Mouse (Mus musculus): ENCODE results near the gene Mapk11. TPM values are rescaled to one million over a fixed set of nuclear protein-coding genes. Genes with fewer than 3 reads are reported as not detected.
A peak's percentile ranks its signal among the peaks of the same experiment; 100 is the strongest.

Gene Mapk11
- polyA plus RNA-seq, 1 experiment from 2014 or later = 13.3 TPM

- ATAC-seq (ENCODE audit: insufficient read depth) = no peak
- no peak overlapping the region for H3K4me3 ChIP-seq (ENCODE audit: low read depth, low read length)
- H3K27me3 ChIP-seq (ENCODE audit: insufficient read depth, low read length) = no peaks in the 10 kb centered on the region
- no peak overlapping the region for H3K9ac ChIP-seq
- no peak for TF ChIP-seq CTCF (IDR thresholded peaks at IDR 0.05; ENCODE audit: low read depth)
- H3K27ac ChIP-seq (ENCODE audit: low read depth) = no peak overlapping the region
- no peaks in the 10 kb centered on the region for H3K9me3 ChIP-seq (ENCODE audit: low read depth, low read length)
- H3K4me1 ChIP-seq (ENCODE audit: insufficient read depth) = peaks cover 11% of the 10 kb centered on the region; the same call in 1 of the 2 replicates
- H3K4me2 ChIP-seq = no peak overlapping the region
- 0 out of 2 replicates have a peak, but pooled peaks cover 6% of the 10 kb centered on the region for H3K36me3 ChIP-seq (ENCODE audit: insufficient read depth)
- 91% methylated on average over 8 of the region's 8 CpGs for WGBS
- DNase-seq = no peak
These were observed 22.8 kb downstream of the Mapk11 start for GRCm38 (mm10) chr15:89126622-89127021.

- H3K27me3 ChIP-seq (ENCODE audit: insufficient read depth, low read length) = no peaks in the 10 kb centered on the region
- peaks cover 11% of the 10 kb centered on the region; the same call in 1 of the 2 replicates for H3K4me1 ChIP-seq (ENCODE audit: insufficient read depth)
- no peak overlapping the region for H3K4me2 ChIP-seq
- H3K9me3 ChIP-seq (ENCODE audit: low read depth, low read length) = no peaks in the 10 kb centered on the region
- DNase-seq = no peak
- H3K9ac ChIP-seq = no peak overlapping the region
- ATAC-seq (ENCODE audit: insufficient read depth) = no peak
- no peak overlapping the region for H3K4me3 ChIP-seq (ENCODE audit: low read depth, low read length)
- no peak overlapping the region for H3K27ac ChIP-seq (ENCODE audit: low read depth)
- TF ChIP-seq CTCF (IDR thresholded peaks at IDR 0.05; ENCODE audit: low read depth) = no peak
- 0 out of 2 replicates have a peak, but pooled peaks cover 10% of the 10 kb centered on the region for H3K36me3 ChIP-seq (ENCODE audit: insufficient read depth)
- WGBS = 93% methylated on average over 9 of the region's 9 CpGs
These were observed 24.1 kb downstream of the Mapk11 start for GRCm38 (mm10) chr15:89125351-89125750.

- H3K4me1 ChIP-seq (ENCODE audit: insufficient read depth) = peaks cover 11% of the 10 kb centered on the region; the same call in 1 of the 2 replicates
These were observed 25.1 kb downstream of the Mapk11 start for GRCm38 (mm10) chr15:89124312-89124711.

GRCm38 (mm10) chr15:89123595-89123994 is 25.8 kb downstream of the Mapk11 start:
- peak overlapping the region; percentile 63 for H3K27ac ChIP-seq (ENCODE audit: low read depth)
- ATAC-seq (ENCODE audit: insufficient read depth) = peak; percentile 23; the same call in 1 of the 2 replicates
- H3K4me2 ChIP-seq = peak overlapping the region; percentile 82
- H3K9ac ChIP-seq = peak overlapping the region; percentile 72
- TF ChIP-seq CTCF (IDR thresholded peaks at IDR 0.05; ENCODE audit: low read depth) = peak; percentile 53
- no peaks in the 10 kb centered on the region for H3K27me3 ChIP-seq (ENCODE audit: insufficient read depth, low read length)
- peaks cover 22% of the 10 kb centered on the region for H3K36me3 ChIP-seq (ENCODE audit: insufficient read depth)
- peaks cover 11% of the 10 kb centered on the region; the same call in 1 of the 2 replicates for H3K4me1 ChIP-seq (ENCODE audit: insufficient read depth)
- peak; percentile 58 for DNase-seq
- H3K9me3 ChIP-seq (ENCODE audit: low read depth, low read length) = no peaks in the 10 kb centered on the region
- WGBS = 28% methylated on average over 11 of the region's 11 CpGs
- H3K4me3 ChIP-seq (ENCODE audit: low read depth, low read length) = peak overlapping the region; percentile 85

More at GRCm38 (mm10) chr15:89124312-89124711, 25.1 kb downstream of the Mapk11 start:
- Histone ChIP-seq H3K27me3 (ENCODE audit: insufficient read depth, low read length) (no peaks in the 10 kb centered on the region), H3K9ac (no peak overlapping the region), H3K4me3 (ENCODE audit: low read depth, low read length) (no peak overlapping the region), H3K27ac (ENCODE audit: low read depth) (no peak overlapping the region), H3K9me3 (ENCODE audit: low read depth, low read length) (no peaks in the 10 kb centered on the region), H3K4me2 (no peak overlapping the region; the same call in 1 of the 2 replicates), H3K36me3 (ENCODE audit: insufficient read depth) (peaks cover 17% of the 10 kb centered on the region; the same call in 1 of the 2 replicates)
- TF ChIP-seq CTCF (IDR thresholded peaks at IDR 0.05; ENCODE audit: low read depth) = no peak
- 83% methylated on average over 3 of the region's 3 CpGs for WGBS
- DNase-seq (no peak), ATAC-seq (ENCODE audit: insufficient read depth) (no peak)

GRCm38 (mm10) chr15:89122649-89123366 is 26.6 kb downstream of the Mapk11 start, which contains the start of gene Tubgcp6:
Gene Tubgcp6, minus strand, starts transcription at chr15:89123112.
- H3K4me1 ChIP-seq (ENCODE audit: insufficient read depth) = peaks cover 11% of the 10 kb centered on the region; the same call in 1 of the 2 replicates
- H3K9me3 ChIP-seq (ENCODE audit: low read depth, low read length) = no peaks in the 10 kb centered on the region
- peak within 1 kb of the TSS; percentile 82 for H3K4me2 ChIP-seq
- WGBS = under 1% methylated on average over 47 of the region's 47 CpGs
- H3K9ac ChIP-seq = peak within 1 kb of the TSS; percentile 72
- DNase-seq (peak; percentile 99), ATAC-seq (ENCODE audit: insufficient read depth) (peak; percentile 87)
- peaks cover 30% of the 10 kb centered on the region for H3K36me3 ChIP-seq (ENCODE audit: insufficient read depth)
- H3K4me3 ChIP-seq (ENCODE audit: low read depth, low read length) = peak within 1 kb of the TSS; percentile 85
- TF ChIP-seq CTCF (IDR thresholded peaks at IDR 0.05; ENCODE audit: low read depth) = no peak
- peak within 1 kb of the TSS; percentile 63 for H3K27ac ChIP-seq (ENCODE audit: low read depth)
- no peaks in the 10 kb centered on the region for H3K27me3 ChIP-seq (ENCODE audit: insufficient read depth, low read length)

- no peak overlapping the region for H3K4me3 ChIP-seq (ENCODE audit: low read depth, low read length)
- peak; percentile 23; the same call in 1 of the 2 replicates for TF ChIP-seq CTCF (IDR thresholded peaks at IDR 0.05; ENCODE audit: low read depth)
- DNase-seq (peak; percentile 37), ATAC-seq (ENCODE audit: insufficient read depth) (no peak)
- no peaks in the 10 kb centered on the region for H3K27me3 ChIP-seq (ENCODE audit: insufficient read depth, low read length)
- H3K4me1 ChIP-seq (ENCODE audit: insufficient read depth) = peaks cover 8% of the 10 kb centered on the region; the same call in 1 of the 2 replicates
- no peak overlapping the region for H3K4me2 ChIP-seq
- peaks cover 59% of the 10 kb centered on the region for H3K36me3 ChIP-seq (ENCODE audit: insufficient read depth)
- no peak overlapping the region for H3K9ac ChIP-seq
- H3K27ac ChIP-seq (ENCODE audit: low read depth) = no peak overlapping the region
- no peaks in the 10 kb centered on the region for H3K9me3 ChIP-seq (ENCODE audit: low read depth, low read length)
These were observed 31.4 kb downstream of the Mapk11 start for GRCm38 (mm10) chr15:89118007-89118406.

- Histone ChIP-seq H3K27ac (ENCODE audit: low read depth) (no peak overlapping the region), H3K9ac (no peak overlapping the region), H3K4me3 (ENCODE audit: low read depth, low read length) (no peak overlapping the region), H3K27me3 (ENCODE audit: insufficient read depth, low read length) (no peaks in the 10 kb centered on the region), H3K4me2 (no peak overlapping the region), H3K4me1 (ENCODE audit: insufficient read depth) (no peaks in the 10 kb centered on the region), H3K36me3 (ENCODE audit: insufficient read depth) (peaks cover 95% of the 10 kb centered on the region), H3K9me3 (ENCODE audit: low read depth, low read length) (no peaks in the 10 kb centered on the region)
- no peak for TF ChIP-seq CTCF (IDR thresholded peaks at IDR 0.05; ENCODE audit: low read depth)
- WGBS = 76% methylated on average over 9 of the region's 9 CpGs
- ATAC-seq (ENCODE audit: insufficient read depth) (no peak), DNase-seq (no peak)
These were observed 39.3 kb downstream of the Mapk11 start for GRCm38 (mm10) chr15:89110147-89110546.

Measured in lung, embryonic 14.5 days (tissue).